Mouse (Mus musculus) left cerebral cortex, postnatal 25 days (tissue): ENCODE measurements at regions not wholly inside any gene's neighbourhood (a gene's known extent, or its start where the extent isn't known, plus 50 kb on each side); places are given as distances from the start of the nearest gene placed in this dataset.
A peak's percentile ranks its signal among the peaks of the same experiment; 100 is the strongest.
"Not testable (repeated sequence)": the region's sequence is repeated elsewhere in the genome, so short reads cannot be mapped to it uniquely, and the experiment has no call there.

Experiments used
- DNase-seq, 2 experiments: peaks; one replicate each; pipeline ENCODE4 v3.0.0; 2022; ENCODE audit warnings: low spot score in 2 of 2, mixed read lengths in 1 of 2
- intact Hi-C: fragments of 180-260 bp; cut with DNase I; formaldehyde crosslinking; loops from one replicate; pipeline ENCODE4 v1.15.1; 2025

DNA sequence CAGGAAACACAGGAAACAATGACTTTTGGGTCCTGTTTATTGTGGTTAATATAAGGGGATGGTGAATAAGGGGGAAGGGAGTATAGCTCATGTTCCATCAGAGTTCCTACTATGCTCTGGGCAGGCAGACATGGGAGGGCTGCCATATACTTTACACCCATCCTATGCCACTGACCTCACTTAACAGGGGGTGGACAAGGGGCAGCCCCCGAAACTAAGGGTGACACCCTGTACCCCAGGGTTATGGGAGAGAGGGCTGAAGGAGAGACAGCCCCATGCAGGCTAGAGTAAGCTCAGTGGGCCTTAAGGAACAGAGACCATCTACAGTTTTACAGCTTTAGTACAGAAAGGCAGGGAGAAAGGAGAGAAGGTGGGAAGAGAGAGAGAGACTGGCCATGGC lies 352.3 kb upstream of the Cntn5 start:
- intact Hi-C loops = no loop called here
- DNase-seq = no peak

- intact Hi-C loops = no loop called here
- peak; percentile 31 to 83 for DNase-seq
Measured at GRCm38 (mm10) chr9:11206829-11207228, 302.3 kb upstream of the Cntn5 start.

DNA sequence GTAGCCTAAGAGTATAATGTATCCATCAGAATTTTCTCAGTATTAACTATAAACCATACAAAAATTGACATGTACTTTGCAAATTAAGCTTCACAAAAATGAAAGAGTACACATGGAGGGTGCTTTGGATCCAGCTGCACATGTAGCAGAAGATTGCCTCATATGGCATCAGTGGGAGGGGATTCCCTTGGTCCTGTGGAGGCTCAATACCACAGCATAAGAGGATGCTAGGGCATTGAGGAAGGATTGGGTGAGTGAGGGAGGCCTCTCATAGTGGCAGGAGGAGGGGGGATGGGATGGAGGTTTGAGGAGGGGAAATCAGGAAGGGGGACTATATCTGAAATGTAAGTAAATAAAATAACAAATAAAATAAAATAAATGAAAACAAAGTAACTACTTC lies 301.7 kb upstream of the Cntn5 start:
- intact Hi-C loops = no loop called here
- no peak for DNase-seq

DNA sequence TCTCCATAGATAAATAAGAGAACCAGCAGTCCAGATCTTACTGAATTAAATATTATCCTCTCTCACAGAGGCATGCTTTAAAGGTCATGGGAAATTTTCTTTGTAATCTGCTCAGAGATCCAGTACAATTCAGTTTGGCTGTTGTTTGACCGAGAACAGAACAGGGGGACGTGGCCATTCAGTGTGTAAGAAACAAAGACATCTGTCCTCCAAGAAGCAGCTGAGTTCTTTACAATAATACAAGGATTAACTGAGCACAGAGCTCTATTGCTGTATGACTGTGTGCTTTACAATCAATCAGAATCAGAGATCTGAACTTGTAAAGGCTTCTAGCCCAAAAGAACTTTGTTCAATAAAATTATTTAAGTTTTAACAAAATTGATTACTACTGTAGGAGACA lies 287.6 kb upstream of the Cntn5 start:
- intact Hi-C loops = no loop called here
- DNase-seq = no peak

GRCm38 (mm10) chr9:11145799-11146198 lies 241.2 kb upstream of the Cntn5 start:
- DNase-seq = no peak
- intact Hi-C loops = no loop called here

DNA sequence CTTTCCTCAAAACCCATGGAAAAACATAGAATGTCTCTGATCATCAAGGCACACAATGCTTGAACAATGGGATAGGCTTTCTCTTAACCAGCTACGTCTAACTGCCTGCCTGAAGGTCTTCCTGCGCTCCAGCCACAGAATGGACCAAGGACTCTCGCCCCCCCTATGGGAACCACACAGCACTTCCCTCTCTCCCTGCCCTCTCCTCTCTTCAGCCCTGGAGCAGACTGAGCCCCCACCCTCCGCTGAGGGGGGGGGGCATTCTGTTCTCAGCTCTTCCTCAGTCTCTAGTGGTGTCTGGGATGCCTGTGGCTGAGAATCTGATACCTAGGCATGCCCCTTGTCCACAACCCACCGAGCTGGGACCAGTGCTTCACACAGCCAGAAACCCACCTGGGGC lies 222.3 kb upstream of the Cntn5 start:
- intact Hi-C loops = no loop called here
- no peak for DNase-seq

DNA sequence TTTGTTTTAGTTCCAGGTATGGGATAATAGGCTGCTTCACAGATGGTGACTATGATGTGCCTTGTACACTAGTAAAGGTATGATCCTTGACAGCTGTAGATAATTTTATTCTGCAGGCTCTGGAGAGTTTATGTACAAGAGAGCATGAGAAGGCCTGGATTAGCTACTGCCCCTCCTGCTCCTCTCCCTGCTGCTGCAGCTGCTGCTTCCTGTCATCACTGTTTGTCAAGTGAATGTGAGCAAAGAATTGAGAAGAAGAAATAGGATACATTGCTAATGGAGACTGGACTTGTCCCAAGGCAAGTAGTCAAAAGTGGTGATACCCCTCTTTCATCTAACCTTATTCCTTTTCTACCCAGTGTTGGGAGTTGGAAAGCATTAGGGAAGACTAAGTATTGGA lies 214.6 kb upstream of the Cntn5 start:
- intact Hi-C loops = no loop called here
- no peak for DNase-seq

DNA sequence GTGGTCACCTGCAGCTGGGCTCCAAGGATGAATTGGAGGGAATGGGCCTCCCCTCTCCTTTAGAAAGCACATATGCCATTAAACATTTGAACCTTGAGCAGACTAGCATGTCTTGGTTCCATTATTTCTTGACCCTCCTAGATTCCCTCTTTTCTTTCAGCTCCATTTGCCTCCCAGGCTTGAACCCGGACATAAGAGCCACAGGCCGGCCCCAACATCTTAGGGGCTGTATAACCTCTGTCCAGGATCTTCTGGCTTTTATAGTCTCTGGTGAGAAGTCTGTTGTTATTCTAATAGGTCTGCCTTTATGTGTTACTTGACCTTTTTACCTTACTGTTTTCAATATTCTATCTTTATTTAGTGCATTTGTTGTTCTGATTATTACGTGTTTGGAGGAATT lies 203.3 kb upstream of the Cntn5 start:
- DNase-seq, intact Hi-C loops: not testable (repeated sequence)

DNA sequence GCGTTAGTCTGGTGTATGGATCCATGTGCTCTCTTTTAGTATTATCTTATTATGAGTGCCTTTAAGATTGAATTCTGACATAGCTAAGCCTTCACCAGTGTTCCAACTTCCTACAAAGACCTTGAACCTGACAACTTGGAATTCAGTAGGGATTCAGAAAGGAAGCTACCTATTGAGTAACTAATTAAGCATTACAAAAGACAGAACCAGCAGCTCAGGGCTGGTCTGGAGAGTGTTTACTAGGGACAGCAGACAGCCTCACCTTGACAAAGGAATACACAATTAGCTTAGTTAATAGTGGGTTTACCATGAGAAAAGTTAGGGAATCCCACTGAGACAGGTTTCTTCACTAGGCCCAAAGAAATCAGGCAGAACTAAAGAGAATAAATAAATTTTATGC lies 202.6 kb upstream of the Cntn5 start:
- DNase-seq, intact Hi-C loops: not testable (repeated sequence)

GRCm38 (mm10) chr9:11106268-11106667 lies 201.7 kb upstream of the Cntn5 start:
- intact Hi-C loops = no loop called here
- no peak for DNase-seq

DNA sequence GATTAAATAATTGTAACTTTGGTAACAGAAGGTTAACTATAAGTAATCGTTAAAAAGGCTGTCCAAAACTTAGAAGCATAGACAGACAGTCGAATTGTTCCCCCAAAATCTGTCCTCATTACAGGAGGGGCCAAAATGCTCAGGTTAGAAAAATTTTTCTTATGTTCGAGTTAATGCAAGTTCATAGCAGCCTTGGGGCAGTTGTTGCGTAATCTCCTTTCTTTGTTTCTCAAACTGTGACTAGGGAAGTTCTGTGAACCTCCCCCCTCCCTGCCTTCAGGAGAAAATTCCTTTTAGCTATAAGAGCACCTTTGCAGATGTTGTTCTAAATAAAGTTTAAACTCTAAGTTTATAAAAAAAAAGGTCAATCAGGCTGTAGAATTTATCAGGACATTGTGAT lies 198.9 kb upstream of the Cntn5 start:
- no peak for DNase-seq
- intact Hi-C loops = no loop called here

GRCm38 (mm10) chr9:11092874-11093273 lies 188.3 kb upstream of the Cntn5 start:
- DNase-seq = no peak
- intact Hi-C loops = no loop called here

DNA sequence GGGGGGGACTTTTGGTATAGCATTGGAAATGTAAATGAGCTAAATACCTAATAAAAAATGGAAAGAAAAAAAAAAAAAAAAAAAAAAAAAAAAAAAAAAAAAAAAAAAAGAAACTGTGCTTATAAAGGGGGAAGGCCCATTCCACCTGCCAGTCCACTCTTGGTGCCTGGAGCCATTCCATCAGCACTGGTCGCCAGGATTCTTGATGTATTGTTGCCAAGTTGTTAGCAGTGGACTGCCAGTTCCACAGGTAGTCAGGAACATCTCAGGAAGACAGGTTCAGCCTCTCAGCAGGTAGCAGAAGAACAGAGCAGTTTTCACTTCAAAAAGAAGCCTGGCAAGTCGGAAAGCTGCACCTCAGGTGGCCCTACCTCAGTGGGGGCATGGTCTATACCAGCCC lies 162.6 kb upstream of the Cntn5 start:
- DNase-seq, intact Hi-C loops: not testable (repeated sequence)

DNA sequence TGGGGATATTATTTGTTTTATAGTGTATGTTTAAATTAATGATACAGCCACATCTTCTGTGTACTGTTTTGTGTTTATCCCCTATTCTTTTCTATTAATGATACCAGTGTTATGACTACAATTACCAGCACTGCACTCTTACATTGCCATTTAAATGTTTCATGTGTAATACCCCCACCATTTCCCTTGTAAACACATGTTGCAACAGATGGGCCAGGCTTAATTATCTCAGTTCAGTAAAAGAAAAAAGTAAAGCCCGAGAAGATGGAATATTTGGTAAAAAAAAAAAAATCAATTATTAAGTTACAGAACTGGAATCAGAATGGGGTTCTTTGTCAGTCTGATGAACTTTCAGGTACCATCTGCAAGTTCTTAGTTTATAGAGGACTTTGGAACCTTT lies 158.3 kb upstream of the Cntn5 start:
- no peak for DNase-seq

More for the DNA sequence above, 158.3 kb upstream of the Cntn5 start:
- intact Hi-C loops = no loop called here
